Mouse (Mus musculus) right cerebral cortex, adult 2 months (tissue): ENCODE measurements at regions not wholly inside any gene's neighbourhood (a gene's known extent, or its start where the extent isn't known, plus 50 kb on each side); places are given as distances from the start of the nearest gene placed in this dataset.

Experiments used
- DNase-seq, 2 experiments: peaks; one replicate each; pipeline ENCODE4 v3.0.0; 2021 to 2022; ENCODE audit warnings: low spot score in 2 of 2

- no peak for DNase-seq
Observed at GRCm38 (mm10) chr15:65646470-65646869, 631.8 kb upstream of the Gm21961 start.

- DNase-seq, result no peak
Observed at GRCm38 (mm10) chr15:65639484-65639883, 624.8 kb upstream of the Gm21961 start.

DNA sequence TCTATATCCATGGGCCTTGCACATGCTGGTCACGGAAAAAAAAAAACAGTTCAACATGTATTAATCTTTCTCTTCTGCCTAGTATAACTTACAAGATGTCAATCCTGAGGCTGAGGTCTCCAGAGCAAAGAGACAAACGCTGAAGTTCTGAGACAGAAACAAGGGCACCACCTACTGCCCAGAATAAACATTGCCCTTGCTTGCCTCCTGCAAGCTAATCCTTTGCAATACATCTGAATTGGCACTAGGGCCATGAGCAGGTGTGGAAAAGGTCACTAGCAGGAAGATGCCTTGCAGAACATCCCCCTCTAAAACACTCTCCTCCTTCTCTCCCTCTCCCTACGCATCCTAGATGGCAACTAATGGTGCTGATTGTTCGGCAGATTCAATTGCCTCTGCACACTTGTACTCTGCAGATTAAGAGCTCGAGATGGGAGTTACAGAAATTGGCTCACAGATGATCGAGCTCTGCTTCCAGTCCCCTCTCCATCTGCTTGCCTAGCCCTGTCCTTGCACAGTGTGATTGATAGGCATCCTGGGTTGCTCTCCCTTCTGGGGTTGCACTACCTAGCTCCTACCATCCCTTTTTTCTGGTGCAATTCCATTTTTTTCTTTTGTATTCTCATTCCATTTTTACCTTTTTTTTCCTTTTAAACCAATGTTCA is 622.9 kb upstream of the Gm21961 start:
- peak; percentile 81 to 83 for DNase-seq

- no peak for DNase-seq
Observed at GRCm38 (mm10) chr15:65632440-65632839, 617.7 kb upstream of the Gm21961 start.

GRCm38 (mm10) chr15:65630476-65630875 is 615.8 kb upstream of the Gm21961 start:
- no peak for DNase-seq

DNA sequence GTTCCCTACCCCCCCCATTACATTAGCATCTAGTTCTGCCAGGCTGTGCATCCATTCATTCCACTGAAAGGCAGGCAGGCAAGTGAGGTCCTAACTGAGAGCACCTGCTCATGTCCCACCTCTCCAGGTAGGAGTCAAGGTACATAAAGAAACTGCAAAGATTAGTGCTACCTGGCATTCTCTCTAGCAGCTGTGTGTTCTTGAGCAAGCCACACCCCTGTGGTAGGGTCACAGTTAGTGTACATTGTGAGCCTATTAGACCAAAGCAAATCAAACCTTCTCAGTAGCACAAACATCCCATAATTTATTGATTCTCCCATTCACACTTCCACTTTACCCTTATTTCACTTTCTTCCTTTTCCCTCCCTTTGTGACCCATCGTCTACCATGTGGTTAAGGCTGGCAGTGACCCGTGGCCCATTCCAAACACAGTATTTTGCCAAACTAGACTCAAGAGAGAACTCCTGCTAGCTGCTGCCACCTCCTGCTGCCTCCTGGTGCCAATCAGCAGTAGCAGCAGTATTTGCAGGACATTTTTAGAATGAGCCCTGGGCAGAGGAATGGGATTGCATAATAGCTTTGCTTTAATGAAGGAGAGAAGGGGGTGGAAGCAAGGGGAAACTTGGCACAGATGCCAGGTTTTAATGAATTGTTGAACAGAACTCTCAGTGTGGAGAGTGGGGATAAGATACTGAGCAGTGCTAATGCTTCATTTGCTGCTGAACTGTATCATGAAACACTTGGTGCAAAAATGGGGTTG is 578.2 kb upstream of the Gm21961 start:
- DNase-seq, result peak; percentile 68 to 70

- DNase-seq, result no peak
Observed at GRCm38 (mm10) chr15:65585566-65585965, 570.9 kb upstream of the Gm21961 start.

DNA sequence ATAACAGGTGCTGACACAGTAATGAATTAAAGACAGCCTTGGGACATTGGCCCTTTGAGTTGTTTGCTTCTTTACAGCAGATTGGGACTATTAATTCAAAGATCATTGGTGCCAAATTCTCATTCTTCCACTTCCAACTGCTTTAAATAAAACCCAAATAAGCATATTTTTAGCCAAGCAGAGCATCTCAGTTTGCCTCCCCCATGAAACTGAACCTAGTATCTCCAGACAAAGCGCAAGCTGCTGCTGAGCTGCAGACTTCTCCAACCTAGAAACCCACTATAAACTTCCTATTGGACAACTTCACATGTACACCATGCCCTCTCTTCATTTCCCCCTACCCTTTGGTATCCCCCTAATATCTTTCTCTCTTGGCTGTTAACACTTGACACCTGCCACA is 564.6 kb upstream of the Gm21961 start:
- DNase-seq, result no peak

- DNase-seq, result no peak
Observed at GRCm38 (mm10) chr15:65567931-65568330, 553.2 kb upstream of the Gm21961 start.

DNA sequence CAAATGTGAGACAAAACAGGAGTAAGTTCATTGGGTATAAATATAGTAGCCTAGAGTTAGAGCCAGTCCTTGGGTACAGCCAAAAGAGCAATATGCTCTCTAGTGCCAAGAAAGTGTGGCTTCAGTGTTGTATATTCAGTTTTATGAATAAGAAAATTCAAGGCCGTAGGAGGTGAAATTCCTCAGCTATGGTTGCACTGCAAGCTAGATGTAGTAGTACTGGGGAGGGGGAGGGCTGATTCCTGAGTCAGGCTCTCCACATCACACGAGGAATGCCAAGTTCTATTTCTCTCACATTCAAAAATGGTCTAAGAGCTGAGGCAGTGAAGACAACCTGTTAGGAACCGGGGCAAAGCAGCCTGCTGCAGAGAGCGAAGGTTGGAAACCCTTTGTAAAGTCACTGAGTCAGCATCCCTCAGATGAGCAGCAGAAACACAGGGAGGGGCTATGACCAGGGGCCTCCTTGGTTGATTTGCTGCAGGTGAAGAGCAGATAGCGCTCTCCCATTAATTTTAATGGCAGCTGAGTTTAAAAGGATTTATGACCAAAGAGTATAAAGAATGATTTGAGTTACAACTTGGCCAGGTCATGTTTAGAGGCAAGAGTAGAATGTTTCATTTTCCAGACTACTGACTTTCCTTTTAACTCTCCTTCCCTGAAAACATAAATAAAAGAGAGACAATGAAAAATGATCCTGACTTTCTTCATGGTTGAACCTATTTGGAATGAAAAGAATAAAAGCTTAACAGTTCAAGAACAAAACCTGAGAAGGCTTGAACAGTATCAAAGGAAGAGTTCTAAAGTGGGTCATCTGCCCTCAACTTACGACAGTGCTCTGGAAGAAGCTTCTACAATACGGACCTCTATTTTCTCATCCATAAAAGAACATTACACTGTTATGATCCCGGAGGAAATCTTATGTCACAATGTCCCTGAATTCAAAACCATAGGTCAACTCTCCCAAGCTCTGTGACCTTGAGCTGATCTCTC is 543.4 kb upstream of the Gm21961 start:
- peak in 1 of 2 experiments; percentile 17 for DNase-seq

GRCm38 (mm10) chr15:65549046-65549445 is 534.3 kb upstream of the Gm21961 start:
- DNase-seq, result no peak

- no peak for DNase-seq
Observed at GRCm38 (mm10) chr15:65535606-65536005, 520.9 kb upstream of the Gm21961 start.

DNA sequence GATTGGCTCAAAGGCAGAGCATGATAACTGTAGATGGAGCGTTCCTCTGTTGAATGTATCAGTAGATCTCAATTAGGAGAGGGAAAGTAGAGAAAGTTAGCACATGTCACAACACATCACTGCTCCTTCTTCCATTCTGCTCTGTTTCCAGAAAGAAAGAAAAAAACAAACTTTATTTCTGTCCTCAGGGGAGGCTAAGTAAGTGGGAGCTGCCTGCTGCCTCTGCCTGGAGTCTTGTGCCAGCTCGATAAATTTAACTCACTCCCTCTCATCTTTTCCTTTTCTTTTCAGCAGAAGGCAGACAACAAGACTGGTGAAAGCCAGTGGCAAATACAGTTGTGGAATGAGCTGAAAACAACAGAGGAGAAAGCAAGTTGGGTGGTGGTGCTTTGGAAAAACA is 517.5 kb upstream of the Gm21961 start:
- DNase-seq, result peak; percentile 27 to 49

DNA sequence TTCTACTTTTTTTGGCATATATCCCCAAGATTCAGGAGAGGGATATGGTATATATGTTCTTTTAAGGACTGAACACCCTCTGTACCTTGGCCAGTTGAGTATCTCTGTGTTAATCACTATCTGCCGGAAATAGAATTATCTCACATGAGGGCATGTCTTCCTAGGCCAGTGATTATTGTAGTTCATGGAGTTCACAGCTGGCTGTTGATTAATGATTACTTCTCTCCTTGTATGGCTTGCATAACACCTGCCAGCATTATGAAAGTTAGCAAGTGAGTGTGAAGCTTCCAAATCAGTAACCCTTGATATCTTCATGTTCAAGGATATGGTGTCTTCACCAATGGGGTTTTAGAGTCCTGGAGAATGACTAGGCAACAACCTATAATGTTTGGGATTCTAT is 488.0 kb upstream of the Gm21961 start:
- DNase-seq, result no peak

DNA sequence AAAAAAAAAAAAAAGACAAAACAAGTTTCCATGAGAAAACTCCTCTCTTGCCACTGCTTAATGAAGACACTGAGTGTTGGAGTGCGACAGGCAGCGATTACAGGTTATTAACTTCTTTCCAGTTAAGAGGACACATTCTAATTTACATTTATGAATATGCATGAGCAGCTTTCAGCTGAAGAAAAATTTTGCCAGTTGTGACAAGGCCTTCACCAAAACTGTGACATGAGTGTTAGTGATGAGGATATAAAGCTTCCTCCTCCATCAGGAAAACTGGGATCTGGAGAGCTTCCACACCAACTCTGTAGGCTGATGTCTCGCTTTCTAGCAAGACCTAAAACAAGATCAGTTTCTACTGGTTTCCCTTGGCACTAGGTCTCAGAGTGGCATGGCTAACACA is 464.2 kb upstream of the Gm21961 start:
- peak in 1 of 2 experiments; percentile 7 for DNase-seq

GRCm38 (mm10) chr15:65455203-65455816 is 440.6 kb upstream of the Gm21961 start:
- DNase-seq, result peak; percentile 14 to 20

DNA sequence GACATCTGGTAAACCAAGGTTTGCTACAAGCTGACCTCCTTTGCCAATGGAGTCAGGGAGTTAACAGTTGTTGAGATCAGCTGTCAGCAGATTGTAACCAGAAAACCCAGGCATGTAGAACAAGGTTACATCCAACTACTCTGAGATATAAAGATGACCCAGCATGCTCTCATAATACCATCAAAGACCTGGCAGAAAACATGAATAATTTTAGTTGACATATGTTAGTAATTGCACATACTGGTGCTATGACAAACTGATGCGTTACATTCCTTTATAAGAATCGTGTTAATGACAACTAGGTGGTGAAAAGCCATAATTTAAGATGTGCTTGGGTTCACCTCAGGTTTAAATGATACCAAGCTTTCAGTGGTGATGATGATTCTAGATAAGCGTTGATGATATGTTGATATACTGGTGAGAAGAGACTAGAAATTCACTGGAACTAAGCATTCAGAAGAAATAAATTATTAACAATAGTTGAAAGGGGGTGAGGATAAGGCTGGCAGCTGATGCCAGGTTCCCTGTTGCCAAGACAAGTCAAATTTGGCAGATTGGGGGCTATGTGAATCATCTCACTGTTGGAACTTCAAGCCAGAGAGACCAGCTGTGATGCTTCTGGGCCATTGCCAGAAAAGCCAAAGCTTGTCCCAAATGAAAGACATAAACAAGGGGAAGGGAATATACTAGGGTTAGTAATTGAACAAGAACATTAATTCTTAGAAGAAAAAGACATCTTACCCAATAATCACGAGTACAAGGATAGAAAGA is 437.7 kb upstream of the Gm21961 start:
- peak; percentile 11 to 17 for DNase-seq

GRCm38 (mm10) chr15:65419736-65420135 is 405.0 kb upstream of the Gm21961 start:
- DNase-seq, result no peak
